ENCODE assay signal across 25 mouse cellular contexts in genomic region chr2:60630304-60630703, GRCm38 (mm10).
DNase-seq lines count a peak whose midpoint lies in the region; ATAC-seq and TF ChIP-seq lines count a peak whose summit lies in the region.
"Had no signal": no experiment of that assay in that cellular context is flagged by ENCODE, and none has a peak within 500 bp of the region (broad histone marks: within the 10 kb centered on the region; RNA-seq: fewer than 3 reads in every experiment).

No protein-coding gene starts in this region.

- no peak overlapping the region for H3K9ac ChIP-seq in forebrain, embryonic 15.5 days (replicated peaks)
- no peak overlapping the region for H3K9ac ChIP-seq in forebrain, postnatal 0 days
- H3K9ac ChIP-seq in liver, postnatal 0 days (replicated peaks) = no peak overlapping the region
- H3K9ac ChIP-seq: embryonic facial prominence, embryonic 12.5 days; hindbrain, embryonic 13.5 days; kidney, embryonic 15.5 days; liver, embryonic 15.5 days; lung, embryonic 15.5 days; midbrain, embryonic 12.5 days had no signal

- WGBS in forebrain, embryonic 15.5 days = 43% methylated on average over 2 of the region's 2 CpGs
- 63% methylated on average over 2 of the region's 2 CpGs for WGBS in forebrain, embryonic 10.5 days
- WGBS in forebrain, postnatal 0 days = 52% methylated on average over 2 of the region's 2 CpGs
- 84% methylated on average over 2 of the region's 2 CpGs for WGBS in liver, postnatal 0 days (ENCODE audit: insufficient replicate concordance)

- no peaks in the 10 kb centered on the region for H3K36me3 ChIP-seq in forebrain, embryonic 15.5 days
- H3K36me3 ChIP-seq in forebrain, embryonic 10.5 days (replicated peaks) = no peaks in the 10 kb centered on the region
- H3K36me3 ChIP-seq in forebrain, postnatal 0 days (ENCODE audit: insufficient read depth) = no peaks in the 10 kb centered on the region
- H3K36me3 ChIP-seq in liver, postnatal 0 days (replicated peaks; ENCODE audit: insufficient read depth, low read length) = no peaks in the 10 kb centered on the region
- H3K36me3 ChIP-seq: embryonic facial prominence, embryonic 12.5 days; hindbrain, embryonic 13.5 days; kidney, embryonic 15.5 days; liver, embryonic 15.5 days; lung, embryonic 15.5 days; midbrain, embryonic 12.5 days had no signal

- H3K27ac ChIP-seq in forebrain, embryonic 15.5 days (replicated peaks) = no peak overlapping the region
- no peak overlapping the region for H3K27ac ChIP-seq in forebrain, embryonic 10.5 days
- no peak overlapping the region for H3K27ac ChIP-seq in forebrain, postnatal 0 days (ENCODE audit: low read depth, low read length)
- no peak overlapping the region for H3K27ac ChIP-seq in liver, postnatal 0 days (ENCODE audit: low read depth)
- H3K27ac ChIP-seq: embryonic facial prominence, embryonic 12.5 days; hindbrain, embryonic 13.5 days; kidney, embryonic 15.5 days; layer of hippocampus, adult 2 months; liver, embryonic 15.5 days; lung, embryonic 15.5 days; midbrain, embryonic 12.5 days had no signal

- no peak overlapping the region for H3K4me3 ChIP-seq in forebrain, embryonic 15.5 days
- H3K4me3 ChIP-seq in forebrain, embryonic 10.5 days = no peak overlapping the region
- H3K4me3 ChIP-seq in forebrain, postnatal 0 days (ENCODE audit: low read depth, low read length) = no peak overlapping the region
- no peak overlapping the region for H3K4me3 ChIP-seq in liver, postnatal 0 days (ENCODE audit: low read depth, low read length)
- H3K4me3 ChIP-seq: embryonic facial prominence, embryonic 12.5 days; hindbrain, embryonic 13.5 days; kidney, embryonic 15.5 days; layer of hippocampus, adult 2 months; liver, embryonic 15.5 days; lung, embryonic 15.5 days; midbrain, embryonic 12.5 days had no signal

- no peaks in the 10 kb centered on the region for H3K9me3 ChIP-seq in forebrain, embryonic 15.5 days
- no peaks in the 10 kb centered on the region for H3K9me3 ChIP-seq in forebrain, embryonic 10.5 days
- H3K9me3 ChIP-seq in forebrain, postnatal 0 days (ENCODE audit: low read length) = no peaks in the 10 kb centered on the region
- H3K9me3 ChIP-seq in liver, postnatal 0 days (ENCODE audit: low read length) = no peaks in the 10 kb centered on the region
- H3K9me3 ChIP-seq: embryonic facial prominence, embryonic 12.5 days; hindbrain, embryonic 13.5 days; kidney, embryonic 15.5 days; liver, embryonic 15.5 days; lung, embryonic 15.5 days; midbrain, embryonic 12.5 days had no signal

- ATAC-seq in forebrain, embryonic 15.5 days (replicated peaks) = peak; percentile 66
- no peak for ATAC-seq in forebrain, postnatal 0 days
- no peak for ATAC-seq in liver, postnatal 0 days
- ATAC-seq: activated CD4-positive, CD25-positive, alpha-beta regulatory T cell, adult 4 months; CD4-positive, CD25-positive, alpha-beta regulatory T cell, adult 4 months had no signal

- no peaks in the 10 kb centered on the region for H3K4me1 ChIP-seq in forebrain, embryonic 15.5 days
- no peaks in the 10 kb centered on the region for H3K4me1 ChIP-seq in forebrain, embryonic 10.5 days
- no peaks in the 10 kb centered on the region for H3K4me1 ChIP-seq in forebrain, postnatal 0 days (ENCODE audit: insufficient read depth)
- H3K4me1 ChIP-seq in liver, postnatal 0 days (ENCODE audit: insufficient read depth) = no peaks in the 10 kb centered on the region
- H3K4me1 ChIP-seq: embryonic facial prominence, embryonic 12.5 days; hindbrain, embryonic 13.5 days; kidney, embryonic 15.5 days; liver, embryonic 15.5 days; midbrain, embryonic 12.5 days had no signal

- DNase-seq in forebrain, embryonic 10.5 days (ENCODE audit: extremely low spot score, low spot score) = no peak
- DNase-seq in left cerebral cortex, postnatal 4 days = peak; percentile 46
- DNase-seq in left cerebral cortex, adult 11 months (ENCODE audit: low spot score) = no peak
- DNase-seq in ZHBTc4 (ENCODE audit: low read depth, low spot score) = peak; percentile 22
- peak; percentile 38 for DNase-seq in forebrain, postnatal 0 days
- no peak for DNase-seq in liver, postnatal 0 days
- DNase-seq: adrenal gland, adult 8-10 months; cerebellum, adult 8-10 months; embryo, embryonic 11 days; heart, postnatal 14 days; kidney, adult 18-20 months; kidney, postnatal 25 days; liver; thymus, adult 2 months; thymus, postnatal 36 days had no signal

- H3K27me3 ChIP-seq in forebrain, embryonic 15.5 days = no peaks in the 10 kb centered on the region
- H3K27me3 ChIP-seq in forebrain, embryonic 10.5 days (ENCODE audit: poor library complexity, severe bottlenecking) = peaks cover 27% of the 10 kb centered on the region
- no peaks in the 10 kb centered on the region for H3K27me3 ChIP-seq in forebrain, postnatal 0 days (ENCODE audit: insufficient read depth, low read length)
- no peaks in the 10 kb centered on the region for H3K27me3 ChIP-seq in liver, postnatal 0 days (ENCODE audit: insufficient read depth, low read length)
- H3K27me3 ChIP-seq: embryonic facial prominence, embryonic 12.5 days; hindbrain, embryonic 13.5 days; kidney, embryonic 15.5 days; liver, embryonic 15.5 days; lung, embryonic 15.5 days had no signal

- TF ChIP-seq EP300 in liver, postnatal 0 days (IDR thresholded peaks at IDR 0.05; ENCODE audit: low read depth) = no peak

- intact Hi-C loops in left cerebral cortex, postnatal 4 days (cut with DNase I) = no loop called here

- TF ChIP-seq CTCF in forebrain, postnatal 0 days (IDR thresholded peaks at IDR 0.05; ENCODE audit: low read depth) = no peak
- no peak for TF ChIP-seq CTCF in liver, postnatal 0 days (IDR thresholded peaks at IDR 0.05; ENCODE audit: low read depth)

- no peak overlapping the region for H3K4me2 ChIP-seq in forebrain, embryonic 15.5 days (replicated peaks)
- no peak overlapping the region for H3K4me2 ChIP-seq in forebrain, postnatal 0 days (ENCODE audit: low read depth)
- H3K4me2 ChIP-seq in liver, postnatal 0 days (ENCODE audit: low read depth, low read length) = no peak overlapping the region
- H3K4me2 ChIP-seq: embryonic facial prominence, embryonic 12.5 days; hindbrain, embryonic 13.5 days; kidney, embryonic 15.5 days; liver, embryonic 15.5 days; lung, embryonic 15.5 days; midbrain, embryonic 12.5 days had no signal

Comparison
In these comparisons a context has a peak if more than half of its experiments do, and no peak if none do; other contexts are left out.
1. DNase-seq: peak in left cerebral cortex, postnatal 4 days (single experiment), ZHBTc4 (single experiment) and forebrain, postnatal 0 days (single experiment); none in forebrain, embryonic 10.5 days (single experiment), left cerebral cortex, adult 11 months (single experiment) and liver, postnatal 0 days (single experiment).